Mouse (Mus musculus): ENCODE data around the gene Endov. TPM values are rescaled to one million over a fixed set of nuclear protein-coding genes. Genes with fewer than 3 reads are reported as not detected.

Endov gene
- polyA plus RNA-seq, 1 experiment, result 2.5 TPM

DNA sequence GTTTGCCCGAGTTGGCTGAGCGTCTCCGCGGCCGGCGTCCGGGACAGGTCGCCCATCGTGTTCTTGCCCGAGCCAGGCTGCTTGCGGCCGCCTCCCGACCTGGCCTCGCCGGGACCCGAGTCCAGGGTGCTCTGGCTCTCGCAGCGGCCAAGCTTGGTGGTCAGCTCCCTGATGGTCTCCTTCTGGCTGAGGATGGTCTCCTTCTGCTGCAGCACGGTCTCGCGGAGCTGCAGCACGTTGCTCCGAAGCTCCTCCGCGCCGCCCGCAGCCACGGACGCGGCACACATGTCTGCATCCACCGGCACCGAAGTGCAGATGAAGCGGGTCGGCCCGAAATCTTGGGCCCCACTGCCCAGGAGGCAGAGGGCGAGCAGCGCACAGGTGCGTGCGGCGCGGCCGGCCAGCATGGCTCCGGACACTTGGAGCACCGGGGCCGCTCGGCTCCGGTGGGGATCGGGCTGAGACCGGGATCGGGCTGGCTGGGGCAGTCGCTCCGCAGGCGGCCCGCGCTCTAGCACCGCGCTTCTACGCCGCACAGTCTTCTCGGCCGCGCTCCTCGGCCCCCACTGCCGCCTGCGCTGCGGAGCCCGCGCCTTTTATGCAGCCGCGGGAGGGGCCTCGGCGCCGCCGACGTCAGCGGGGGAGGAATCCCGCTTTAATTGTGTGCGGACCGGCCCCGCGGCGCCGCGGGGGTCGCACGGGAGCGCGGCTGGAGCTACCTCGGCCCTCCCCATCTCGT lies 56.2 kb downstream of the Endov start, which contains the start of gene Nptx1:
Gene Nptx1, minus strand, starts transcription at position 571 of the 739 bp plus-strand sequence.
- no peaks in the 10 kb centered on the region; the same call in 1 of the 2 replicates for H3K4me1 ChIP-seq (ENCODE audit: control insufficient read depth, insufficient read depth, insufficient read length, low read length)
- no peak within 1 kb of the TSS for H3K27ac ChIP-seq (replicated peaks; ENCODE audit: low read depth, low read length)
- H3K4me3 ChIP-seq (ENCODE audit: insufficient read depth, low read depth, low read length), result peak within 1 kb of the TSS; percentile 60

DNA sequence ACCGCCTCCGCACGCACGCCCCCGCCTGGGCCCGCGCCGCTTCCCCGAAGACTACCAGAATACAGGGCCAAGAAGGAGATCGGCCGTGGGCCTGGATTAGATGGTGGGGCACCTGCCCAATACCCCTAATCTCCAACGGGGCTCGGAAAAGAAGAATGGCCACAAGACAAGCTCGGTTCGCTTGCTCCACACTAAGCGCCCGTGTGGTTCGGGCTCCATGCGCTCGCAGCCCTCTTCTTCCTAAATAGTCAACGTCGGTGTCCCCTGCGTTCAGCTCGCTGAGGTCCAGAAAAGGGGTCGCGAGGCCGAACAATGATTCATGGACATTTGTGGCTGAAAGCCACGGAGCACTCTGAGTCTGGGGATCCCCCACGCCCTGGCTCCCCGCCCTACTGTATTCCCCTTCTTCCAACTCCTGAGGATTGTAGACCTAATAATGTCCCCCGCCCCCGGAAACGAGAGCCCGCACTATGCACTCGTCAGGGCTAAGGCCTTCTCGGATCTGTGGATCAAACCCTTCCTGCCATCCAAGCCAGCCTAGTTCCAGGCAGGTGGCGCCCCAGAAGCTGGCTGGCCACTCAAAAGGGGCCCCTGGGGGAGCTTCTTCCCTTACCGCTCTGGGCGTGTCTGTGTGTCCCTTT lies 56.9 kb downstream of the Endov start:
- H3K4me1 ChIP-seq (ENCODE audit: control insufficient read depth, insufficient read depth, insufficient read length, low read length), result no peaks in the 10 kb centered on the region; the same call in 1 of the 2 replicates
- H3K4me3 ChIP-seq (ENCODE audit: insufficient read depth, low read depth, low read length), result peak overlapping the region; percentile 60
- H3K27ac ChIP-seq (replicated peaks; ENCODE audit: low read depth, low read length), result no peak overlapping the region

- Histone ChIP-seq H3K4me1 (ENCODE audit: control insufficient read depth, insufficient read depth, insufficient read length, low read length) (no peaks in the 10 kb centered on the region; the same call in 1 of the 2 replicates), H3K27ac (replicated peaks; ENCODE audit: low read depth, low read length) (no peak overlapping the region), H3K4me3 (ENCODE audit: insufficient read depth, low read depth, low read length) (peak overlapping the region; percentile 7)
Measured at GRCm38 (mm10) chr11:119548741-119549370, 57.7 kb downstream of the Endov start.

DNA sequence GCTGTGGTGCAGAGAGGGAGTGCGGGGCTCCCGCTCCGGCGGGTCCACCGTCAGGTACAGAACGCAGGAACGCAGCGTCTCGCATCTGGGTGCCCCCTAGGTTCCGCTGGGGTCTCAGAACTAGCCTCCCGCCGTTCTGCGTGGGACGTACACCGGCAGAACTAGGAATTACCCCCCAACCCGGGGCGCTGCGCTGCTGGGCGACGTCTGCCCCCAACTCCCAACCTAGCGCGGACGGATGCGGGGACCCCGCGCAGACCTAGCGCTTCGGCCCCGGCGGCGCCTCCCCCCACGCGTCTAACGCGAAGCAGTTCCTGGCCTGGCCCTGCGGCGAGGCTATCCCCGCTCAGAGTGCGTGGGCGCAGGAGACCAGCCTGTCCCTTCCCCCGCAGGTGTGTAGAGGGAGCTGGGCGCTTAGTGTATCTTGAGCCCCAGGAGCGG lies 58.2 kb downstream of the Endov start:
- Histone ChIP-seq H3K4me1 (ENCODE audit: control insufficient read depth, insufficient read depth, insufficient read length, low read length) (no peaks in the 10 kb centered on the region; the same call in 1 of the 2 replicates), H3K4me3 (ENCODE audit: insufficient read depth, low read depth, low read length) (peak overlapping the region; percentile 7), H3K27ac (replicated peaks; ENCODE audit: low read depth, low read length) (no peak overlapping the region)

- Histone ChIP-seq H3K4me3 (ENCODE audit: insufficient read depth, low read depth, low read length) (no peak overlapping the region), H3K27ac (replicated peaks; ENCODE audit: low read depth, low read length) (no peak overlapping the region), H3K4me1 (ENCODE audit: control insufficient read depth, insufficient read depth, insufficient read length, low read length) (no peaks in the 10 kb centered on the region; the same call in 1 of the 2 replicates)
Measured at GRCm38 (mm10) chr11:119550546-119551335, 59.6 kb downstream of the Endov start.

DNA sequence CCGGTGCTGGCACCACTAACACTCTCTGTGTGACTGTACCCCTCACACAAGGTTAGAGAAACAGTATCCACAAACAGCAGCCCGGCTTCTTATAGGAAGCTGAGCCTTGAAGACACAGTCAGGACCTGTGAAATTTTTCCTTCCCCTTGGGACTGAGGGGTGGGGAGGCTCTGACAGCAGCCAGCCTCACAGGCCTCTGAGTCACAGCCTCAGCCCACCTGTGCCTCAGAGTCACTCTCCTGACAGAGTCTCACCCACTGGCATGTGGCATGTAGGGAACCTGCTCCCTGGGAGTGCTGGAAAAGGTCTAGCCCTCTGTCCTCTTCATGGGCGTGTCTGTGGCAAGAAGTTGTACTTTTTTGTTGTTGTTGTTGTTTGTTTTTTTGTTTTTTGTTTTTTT lies 60.3 kb downstream of the Endov start:
- no peak overlapping the region for H3K27ac ChIP-seq (replicated peaks; ENCODE audit: low read depth, low read length)
- H3K4me1 ChIP-seq (ENCODE audit: control insufficient read depth, insufficient read depth, insufficient read length, low read length), result no peaks in the 10 kb centered on the region; the same call in 1 of the 2 replicates

DNA sequence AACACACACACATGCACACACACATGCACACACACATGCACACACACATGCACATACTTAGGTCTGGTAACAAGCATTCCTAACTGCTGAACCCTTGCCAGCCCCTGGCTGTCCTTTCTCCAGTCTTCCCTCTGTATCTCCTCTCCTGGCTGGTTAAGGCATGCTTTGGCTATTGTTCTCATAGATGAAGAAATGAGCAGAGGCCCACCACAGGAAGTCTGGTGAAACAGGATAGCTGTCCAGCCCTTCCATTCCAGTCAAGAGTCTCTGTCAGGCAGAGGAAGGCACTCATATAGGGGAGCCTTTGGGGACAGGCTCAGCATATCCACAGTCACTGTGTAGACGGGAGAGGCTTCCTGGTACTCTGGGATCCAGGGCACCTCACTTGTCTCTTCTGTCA lies 61.2 kb downstream of the Endov start:
- Histone ChIP-seq H3K27ac (replicated peaks; ENCODE audit: low read depth, low read length) (no peak overlapping the region), H3K4me3 (ENCODE audit: insufficient read depth, low read depth, low read length) (no peak overlapping the region), H3K4me1 (ENCODE audit: control insufficient read depth, insufficient read depth, insufficient read length, low read length) (no peaks in the 10 kb centered on the region; the same call in 1 of the 2 replicates)

More for the DNA sequence above, 60.3 kb downstream of the Endov start:
- H3K4me3 ChIP-seq (ENCODE audit: insufficient read depth, low read depth, low read length), result no peak overlapping the region

DNA sequence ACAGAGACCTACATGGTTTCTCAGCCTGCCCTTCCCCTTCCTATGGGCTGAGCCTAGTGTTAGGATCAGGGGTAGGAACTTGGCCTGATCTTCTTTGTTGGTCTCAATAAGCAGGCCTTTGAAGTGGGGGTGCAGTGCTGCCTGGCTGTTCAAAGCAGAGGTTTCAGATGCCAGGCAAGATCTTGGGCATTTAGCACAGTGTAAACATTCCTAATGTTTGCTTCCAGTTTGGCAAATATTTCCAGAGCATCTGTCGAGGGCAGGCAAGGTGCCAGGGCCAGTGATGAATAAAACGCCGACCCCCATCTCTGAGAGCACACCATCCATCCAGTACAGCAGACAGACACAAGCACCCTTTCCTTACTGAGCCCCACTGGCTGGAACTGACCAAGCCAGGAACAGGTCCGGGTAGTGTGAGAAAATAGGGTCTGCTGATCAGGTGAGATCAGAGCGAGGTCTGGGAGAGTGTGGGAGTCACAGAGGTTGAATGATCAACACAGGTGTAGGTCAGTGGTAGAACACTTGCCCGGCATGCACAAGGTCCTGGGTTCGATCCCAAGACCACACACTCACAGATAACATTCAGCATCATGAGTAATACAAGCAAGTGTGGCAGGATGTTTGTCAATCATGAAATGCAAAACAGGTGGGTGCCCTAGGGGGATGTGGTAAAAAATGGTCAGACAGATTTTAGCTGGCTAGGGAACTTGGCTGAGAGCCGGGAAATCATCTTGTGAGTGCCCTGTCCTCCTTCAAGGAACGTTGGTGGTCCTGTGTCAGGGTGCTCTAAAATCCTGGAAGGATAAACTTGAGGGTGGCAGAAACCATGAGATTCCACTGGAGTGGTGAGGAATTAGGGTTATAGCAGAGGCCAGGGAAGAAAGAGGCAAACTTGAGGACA lies 62.0 kb downstream of the Endov start:
- Histone ChIP-seq H3K27ac (replicated peaks; ENCODE audit: low read depth, low read length) (no peak overlapping the region), H3K4me1 (ENCODE audit: control insufficient read depth, insufficient read depth, insufficient read length, low read length) (no peaks in the 10 kb centered on the region; the same call in 1 of the 2 replicates), H3K4me3 (ENCODE audit: insufficient read depth, low read depth, low read length) (no peak overlapping the region)

- Histone ChIP-seq H3K4me3 (ENCODE audit: insufficient read depth, low read depth, low read length) (no peak overlapping the region), H3K27ac (replicated peaks; ENCODE audit: low read depth, low read length) (no peak overlapping the region), H3K4me1 (ENCODE audit: control insufficient read depth, insufficient read depth, insufficient read length, low read length) (no peaks in the 10 kb centered on the region)
Measured at GRCm38 (mm10) chr11:119554706-119555105, 63.6 kb downstream of the Endov start.

GRCm38 (mm10) chr11:119555170-119555569 lies 64.0 kb downstream of the Endov start:
- H3K27ac ChIP-seq (replicated peaks; ENCODE audit: low read depth, low read length), result no peak overlapping the region
- no peak overlapping the region for H3K4me3 ChIP-seq (ENCODE audit: insufficient read depth, low read depth, low read length)
- no peaks in the 10 kb centered on the region for H3K4me1 ChIP-seq (ENCODE audit: control insufficient read depth, insufficient read depth, insufficient read length, low read length)

DNA sequence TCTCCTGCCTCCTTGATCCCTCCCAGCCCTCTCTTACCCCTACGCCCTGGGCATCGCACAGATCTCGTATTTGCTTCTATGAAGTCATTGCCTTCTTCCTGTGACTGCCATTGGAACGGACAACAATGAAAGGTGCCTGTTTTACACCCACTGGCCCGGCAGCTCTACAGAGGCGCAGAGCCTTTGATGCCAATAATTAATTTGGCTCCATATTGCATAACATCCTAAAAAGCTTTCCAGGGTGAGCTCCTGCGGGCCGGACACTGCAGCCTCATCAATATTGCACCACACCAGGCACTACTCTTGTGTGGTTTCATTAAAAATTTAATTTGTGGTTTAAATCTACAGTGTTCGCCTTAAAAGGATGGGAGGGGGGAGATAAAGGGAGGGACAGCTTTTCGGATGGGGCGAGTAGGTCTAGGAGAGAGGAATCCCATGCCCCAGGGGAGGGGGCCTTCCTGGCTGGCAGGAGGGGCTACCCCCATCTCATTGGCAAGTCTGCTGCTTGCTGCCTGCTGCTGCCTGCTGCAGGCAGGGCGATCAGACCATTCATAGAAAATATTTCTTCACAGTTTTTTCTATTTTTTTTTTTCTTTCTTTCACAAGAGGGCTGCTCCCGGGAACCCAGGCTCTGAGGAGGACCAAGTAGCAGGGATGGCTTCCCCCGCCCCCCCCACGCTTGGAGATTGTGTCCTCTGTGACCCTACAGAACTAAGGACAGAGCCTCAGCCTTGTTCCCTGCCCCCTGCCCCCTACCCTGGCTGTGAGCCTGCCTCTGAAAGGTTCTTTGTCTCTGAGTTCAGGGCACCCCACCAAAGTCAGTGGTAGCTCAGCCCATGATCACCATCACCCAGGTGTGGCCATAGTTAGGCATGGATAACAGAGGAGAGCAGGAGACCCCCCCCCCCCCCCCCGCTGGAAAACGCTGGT lies 67.1 kb downstream of the Endov start:
- no peaks in the 10 kb centered on the region for H3K4me1 ChIP-seq (ENCODE audit: control insufficient read depth, insufficient read depth, insufficient read length, low read length)
- no peak overlapping the region for H3K27ac ChIP-seq (replicated peaks; ENCODE audit: low read depth, low read length)
- H3K4me3 ChIP-seq (ENCODE audit: insufficient read depth, low read depth, low read length), result no peak overlapping the region

DNA sequence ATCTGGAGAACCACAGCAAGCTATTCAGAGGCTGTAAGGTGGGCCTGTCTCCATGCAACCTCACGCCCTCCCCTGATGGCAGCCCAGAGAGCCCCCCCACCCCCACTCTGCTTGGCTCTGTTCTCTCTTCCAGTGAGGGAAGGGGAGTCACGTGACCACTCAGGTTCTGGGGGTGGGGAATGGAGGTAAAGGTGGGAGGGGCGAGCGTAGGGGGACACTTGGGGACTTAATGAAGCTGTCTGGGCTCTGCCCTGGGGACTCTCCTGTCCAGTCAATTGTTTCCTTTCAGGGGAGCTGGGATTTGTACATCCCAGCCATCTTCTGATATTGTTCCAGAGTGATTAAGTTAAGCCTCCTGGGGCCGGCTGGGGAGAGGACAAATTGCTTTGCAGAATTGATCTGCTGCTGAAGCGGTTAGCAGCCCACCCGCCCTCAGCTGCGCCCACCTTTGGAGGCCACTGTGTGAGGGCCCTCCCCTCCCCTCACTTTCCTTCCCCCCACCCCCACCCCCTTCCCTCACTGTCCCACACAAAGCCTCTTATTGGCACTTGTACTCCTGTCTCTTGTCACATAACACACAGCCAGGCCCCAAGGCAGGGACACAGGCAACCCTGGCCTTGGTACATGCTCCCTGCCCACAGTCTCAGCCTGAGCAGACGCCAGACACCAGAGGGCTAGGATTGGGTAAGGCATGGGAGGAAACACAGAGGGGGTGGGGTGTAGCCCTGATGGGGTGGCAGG lies 67.9 kb downstream of the Endov start:
- Histone ChIP-seq H3K27ac (replicated peaks; ENCODE audit: low read depth, low read length) (no peak overlapping the region), H3K4me1 (ENCODE audit: control insufficient read depth, insufficient read depth, insufficient read length, low read length) (no peaks in the 10 kb centered on the region), H3K4me3 (ENCODE audit: insufficient read depth, low read depth, low read length) (no peak overlapping the region)

Data from brown adipose tissue, adult 24 weeks (tissue).